Mouse (Mus musculus) limb, embryonic 10.5 days (tissue): ENCODE results near the gene Mr1. TPM values are rescaled to one million over a fixed set of nuclear protein-coding genes. Genes with fewer than 3 reads are reported as not detected.

ENCODE experiments used
- DNase-seq: peaks from one replicate; pipeline ENCODE4 v3.0.0-alpha.2; 2017; ENCODE audit warnings: low spot score
- H3K27ac ChIP-seq: fragments of 300-500 bp; sonication (generic); 2 replicates; pipeline ENCODE4 v1.5.1; 2016; ENCODE audit warnings: mild to moderate bottlenecking
- H3K27me3 ChIP-seq: fragments of 300-500 bp; sonication (generic); 2 replicates; pipeline ENCODE4 v1.6.1; 2016; ENCODE audit warnings: low read depth, mild to moderate bottlenecking; ENCODE audit not compliant: poor library complexity, severe bottlenecking
- H3K36me3 ChIP-seq: fragments of 300-500 bp; sonication (generic); 2 replicates; pipeline ENCODE4 v1.6.1; 2016; ENCODE audit warnings: mild to moderate bottlenecking, moderate library complexity
- H3K4me1 ChIP-seq: fragments of 300-500 bp; sonication (generic); 2 replicates; pipeline ENCODE4 v1.6.1; 2016
- H3K4me3 ChIP-seq: fragments of 300-500 bp; sonication (generic); 2 replicates; pipeline ENCODE4 v1.5.1; 2016; ENCODE audit warnings: mild to moderate bottlenecking, moderate library complexity
- H3K9me3 ChIP-seq: fragments of 300-500 bp; sonication (generic); replicated peaks from 2 replicates; pipeline ENCODE4 v1.6.1; 2016; ENCODE audit warnings: mild to moderate bottlenecking
- WGBS: fragments of 180-500 bp; shearing (Covaris S2); methylation state at CpG from one replicate; pipeline ENCODE4 v1.1.7; 2016; 5-methylcytosine and 5-hydroxymethylcytosine counted together
- polyA plus RNA-seq: library from polyadenylated mRNA; unstranded; fragments of >200 nt; fragmentation: Nextera tagmentation; extraction: Ambion mirVana; gene quantifications from 2 replicates; pipeline ENCODE4 v1.2.1, GENCODE M21; 2016

Gene Mr1
- polyA plus RNA-seq, 1 experiment from 2014 or later: 1.5 TPM

DNA sequence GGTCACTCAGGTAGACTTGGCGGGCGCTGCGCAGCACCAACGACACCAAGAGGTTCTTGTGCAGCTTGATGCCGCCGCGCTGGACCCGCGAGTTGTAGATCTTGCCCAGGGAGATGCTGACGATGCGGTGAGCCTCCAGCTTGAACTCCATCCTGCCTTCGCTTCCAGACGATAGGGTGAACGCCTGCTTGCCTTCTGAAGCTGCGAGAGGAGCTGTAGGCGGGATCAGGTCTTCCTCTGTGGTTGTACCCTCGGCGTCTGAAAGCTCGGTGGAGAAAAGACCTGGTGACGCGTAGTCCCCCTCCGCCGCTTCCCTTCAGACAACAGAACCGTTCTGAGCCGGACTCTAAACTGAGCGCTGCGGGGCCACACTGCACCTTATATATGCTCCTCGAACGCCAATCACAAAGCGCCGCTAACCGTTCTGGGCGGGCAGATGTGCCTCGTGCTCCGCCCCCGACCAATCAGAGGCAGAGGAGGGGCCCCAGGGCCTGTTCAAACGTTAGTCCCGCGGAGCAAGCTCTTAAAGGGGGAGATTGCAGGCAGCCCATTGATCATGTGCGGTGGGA lies 47.2 kb downstream of the Mr1 start, which contains the start of gene Ier5:
Gene Ier5 (minus strand): TSS at position 357 of the 569 bp plus-strand sequence.
- H3K27ac ChIP-seq: peak within 1 kb of the TSS; percentile 96
- WGBS: under 1% methylated on average over 40 of the region's 40 CpGs
- H3K4me3 ChIP-seq: peak within 1 kb of the TSS; percentile 100
- peaks cover 11% of the 10 kb centered on the region for H3K36me3 ChIP-seq
- DNase-seq: peak; percentile 97
- H3K9me3 ChIP-seq: no peaks in the 10 kb centered on the region
- H3K27me3 ChIP-seq: no peaks in the 10 kb centered on the region
- H3K4me1 ChIP-seq: peaks cover 17% of the 10 kb centered on the region

DNA sequence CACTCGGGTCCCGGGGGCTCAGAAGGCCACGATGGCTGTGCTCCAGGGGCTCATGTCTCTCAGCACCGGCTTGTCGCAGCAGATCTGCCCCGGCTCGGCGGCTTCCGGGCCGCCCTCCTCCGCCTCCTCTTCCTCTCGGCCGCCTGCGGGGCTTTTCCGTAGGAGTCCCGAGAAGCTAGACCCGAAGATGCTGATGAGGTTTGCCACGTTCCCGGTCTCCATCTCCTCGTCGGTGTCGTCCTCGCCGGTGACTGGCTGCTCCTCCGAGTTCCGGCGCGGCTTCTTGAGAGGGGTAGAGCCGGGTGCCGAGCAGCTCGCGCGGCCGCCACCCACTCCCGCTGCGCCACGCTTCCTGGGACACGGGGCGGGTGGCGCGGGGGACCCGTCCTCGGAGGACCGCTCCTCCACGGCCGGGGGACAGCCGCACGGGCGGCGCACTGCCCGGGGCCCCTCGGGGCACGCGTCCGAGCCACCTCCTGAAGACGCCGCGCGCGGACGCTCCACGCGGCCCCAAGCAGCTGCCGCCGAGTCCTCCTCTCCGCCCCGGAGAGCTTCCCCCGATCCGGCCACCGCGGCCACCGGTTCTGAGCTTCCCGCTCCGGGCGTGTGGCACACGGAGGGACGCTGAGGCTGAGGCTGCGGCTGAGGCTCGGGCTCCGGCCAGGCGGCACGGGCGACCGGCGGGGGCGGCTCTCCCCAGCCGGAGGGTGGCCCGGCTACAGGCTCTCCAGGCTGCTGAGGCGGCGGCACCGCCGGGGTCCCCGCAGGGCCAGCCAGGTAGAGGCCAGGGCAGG lies 47.9 kb downstream of the Mr1 start:
- H3K27me3 ChIP-seq: no peaks in the 10 kb centered on the region
- peak overlapping the region; percentile 96 for H3K27ac ChIP-seq
- H3K36me3 ChIP-seq: peaks cover 11% of the 10 kb centered on the region
- WGBS: under 1% methylated on average over 92 of the region's 93 CpGs
- H3K4me3 ChIP-seq: peak overlapping the region; percentile 100
- H3K4me1 ChIP-seq: peaks cover 24% of the 10 kb centered on the region
- peak; percentile 70 for DNase-seq
- H3K9me3 ChIP-seq: no peaks in the 10 kb centered on the region

DNA sequence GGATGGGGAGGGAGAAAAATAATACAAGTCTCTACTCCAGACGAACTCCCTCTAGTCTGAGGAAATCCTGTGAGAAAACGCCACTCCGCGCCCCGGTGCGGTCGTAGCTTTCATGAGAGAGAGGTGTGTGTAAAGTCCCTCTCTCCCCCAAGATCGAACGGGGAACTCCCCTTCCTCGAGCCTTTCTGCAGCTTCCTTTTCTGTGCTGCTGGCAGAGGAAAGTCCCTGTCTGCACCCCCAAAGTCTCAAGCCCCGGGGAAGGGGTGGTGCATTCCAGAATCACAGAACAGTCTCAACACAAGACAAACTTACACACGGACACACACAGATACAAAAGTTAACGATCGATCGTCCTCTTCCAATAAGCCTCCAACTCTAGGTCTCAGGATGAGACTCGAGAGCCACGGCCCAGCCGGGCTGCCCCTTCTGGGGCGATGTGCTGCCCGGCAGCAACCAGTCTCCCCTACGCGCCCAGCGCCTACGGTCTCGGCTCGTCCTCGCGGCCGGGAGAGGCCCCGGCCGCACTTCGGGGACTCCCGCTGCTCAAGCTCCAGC lies 48.6 kb downstream of the Mr1 start:
- peak; percentile 60 for DNase-seq
- under 1% methylated on average over 33 of the region's 33 CpGs for WGBS

DNA sequence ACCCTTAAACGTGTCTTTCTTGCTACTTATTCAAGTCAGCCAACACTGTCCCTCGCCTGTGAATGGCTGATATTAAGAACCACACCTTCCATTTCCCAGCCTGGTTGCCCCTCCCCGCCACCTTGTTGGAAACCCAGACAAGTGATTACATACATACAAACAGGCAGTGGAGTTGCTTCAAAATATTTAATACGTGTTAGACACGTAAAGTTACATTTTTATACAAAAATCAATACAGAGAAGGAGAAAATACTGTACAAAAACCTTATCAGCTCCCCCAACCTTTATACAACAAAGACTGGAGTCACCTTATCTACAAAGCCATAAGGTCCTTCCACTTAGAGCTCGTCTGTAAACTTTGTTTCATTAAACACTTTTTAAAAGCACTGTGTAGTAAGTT lies 49.3 kb downstream of the Mr1 start:
- no peak for DNase-seq
- H3K27ac ChIP-seq: peak overlapping the region; percentile 96; the same call in 1 of the 2 replicates
- H3K4me1 ChIP-seq: peaks cover 37% of the 10 kb centered on the region
- H3K4me3 ChIP-seq: peak overlapping the region; percentile 100
- H3K36me3 ChIP-seq: peaks cover 11% of the 10 kb centered on the region
- H3K27me3 ChIP-seq: no peaks in the 10 kb centered on the region
- no peaks in the 10 kb centered on the region for H3K9me3 ChIP-seq
- 42% methylated on average over 6 of the region's 6 CpGs for WGBS

More for the DNA sequence above, 48.6 kb downstream of the Mr1 start:
- Histone ChIP-seq H3K4me1 (peaks cover 31% of the 10 kb centered on the region), H3K36me3 (peaks cover 11% of the 10 kb centered on the region), H3K9me3 (no peaks in the 10 kb centered on the region), H3K4me3 (peak overlapping the region; percentile 100), H3K27me3 (no peaks in the 10 kb centered on the region), H3K27ac (peak overlapping the region; percentile 96)

DNA sequence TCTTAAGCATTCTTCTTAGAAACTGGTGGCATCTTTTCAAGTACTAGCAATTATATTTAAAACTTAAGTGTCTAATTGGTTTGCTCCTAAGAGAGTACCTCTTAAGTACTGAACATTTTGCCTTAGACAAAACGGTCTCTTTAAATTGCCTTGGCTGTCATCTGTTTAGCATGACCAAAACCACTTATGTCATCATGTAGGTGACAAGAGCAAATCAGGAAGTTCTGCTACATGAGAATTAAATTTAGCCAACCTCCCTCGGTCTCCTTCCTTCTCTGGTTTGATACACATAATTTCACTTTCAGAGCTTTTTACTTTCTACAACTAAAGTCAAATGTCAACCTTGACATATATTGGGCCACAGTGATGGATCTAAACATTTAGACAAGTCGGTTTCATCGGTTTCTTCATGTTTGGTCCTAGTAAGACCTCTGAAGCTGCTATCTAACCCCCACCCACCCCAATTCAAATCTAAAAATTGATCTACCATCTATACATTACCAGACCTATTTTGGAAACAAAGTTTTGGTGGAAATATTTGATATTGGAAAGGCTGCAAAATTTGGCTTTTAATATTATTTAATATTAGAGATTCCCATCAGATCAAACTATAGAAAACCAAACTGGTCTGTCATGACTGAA lies 49.9 kb downstream of the Mr1 start:
- no peak for DNase-seq
- peaks cover 44% of the 10 kb centered on the region for H3K4me1 ChIP-seq
- 82% methylated on average over 4 of the region's 4 CpGs for WGBS
- no peaks in the 10 kb centered on the region for H3K9me3 ChIP-seq
- no peak overlapping the region for H3K27ac ChIP-seq
- peaks cover 11% of the 10 kb centered on the region for H3K36me3 ChIP-seq
- peak overlapping the region; percentile 100 for H3K4me3 ChIP-seq
- H3K27me3 ChIP-seq: no peaks in the 10 kb centered on the region

DNA sequence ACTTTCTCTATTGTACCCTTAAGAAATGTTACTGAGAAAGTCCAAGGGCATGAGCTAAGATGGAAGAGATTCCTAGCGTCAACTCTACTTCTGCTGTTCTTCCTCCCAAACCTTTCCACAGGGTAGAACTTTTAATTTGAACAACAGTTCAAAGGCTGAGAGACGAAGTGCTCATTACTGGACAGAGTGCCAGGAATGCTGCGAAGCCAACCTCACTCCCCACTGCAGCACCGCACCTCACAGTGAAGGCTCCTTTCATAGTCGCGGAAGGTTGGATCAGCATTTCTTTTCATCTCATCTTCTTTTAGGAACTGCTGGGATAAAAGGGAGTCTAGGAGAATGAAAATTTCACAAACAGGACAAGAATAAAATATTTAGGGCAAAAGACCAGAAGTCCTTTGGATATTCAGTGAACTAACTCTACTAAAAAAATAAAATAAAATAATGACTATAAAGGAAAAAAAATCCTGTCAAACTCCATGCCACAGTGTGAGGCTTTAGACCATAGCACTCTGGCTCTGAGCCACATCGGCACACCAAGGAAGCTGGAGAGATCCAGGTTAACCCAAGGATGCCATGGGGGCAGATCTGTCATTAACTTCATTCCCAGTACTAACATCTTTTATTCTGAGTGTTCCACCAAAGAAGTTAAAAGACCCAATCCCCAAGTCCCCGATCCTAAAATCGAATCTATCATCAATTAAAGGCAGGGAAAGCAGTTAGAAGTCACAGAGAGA lies 52.5 kb downstream of the Mr1 start:
- H3K4me1 ChIP-seq: peaks cover 51% of the 10 kb centered on the region
- H3K9me3 ChIP-seq: no peaks in the 10 kb centered on the region
- DNase-seq: no peak
- H3K27ac ChIP-seq: 0 out of 2 replicates have a peak overlapping the region, but pooled peaks have one; percentile 84
- H3K27me3 ChIP-seq: no peaks in the 10 kb centered on the region
- H3K4me3 ChIP-seq: no peak overlapping the region
- WGBS: 59% methylated on average over 9 of the region's 9 CpGs
- H3K36me3 ChIP-seq: peaks cover 11% of the 10 kb centered on the region

DNA sequence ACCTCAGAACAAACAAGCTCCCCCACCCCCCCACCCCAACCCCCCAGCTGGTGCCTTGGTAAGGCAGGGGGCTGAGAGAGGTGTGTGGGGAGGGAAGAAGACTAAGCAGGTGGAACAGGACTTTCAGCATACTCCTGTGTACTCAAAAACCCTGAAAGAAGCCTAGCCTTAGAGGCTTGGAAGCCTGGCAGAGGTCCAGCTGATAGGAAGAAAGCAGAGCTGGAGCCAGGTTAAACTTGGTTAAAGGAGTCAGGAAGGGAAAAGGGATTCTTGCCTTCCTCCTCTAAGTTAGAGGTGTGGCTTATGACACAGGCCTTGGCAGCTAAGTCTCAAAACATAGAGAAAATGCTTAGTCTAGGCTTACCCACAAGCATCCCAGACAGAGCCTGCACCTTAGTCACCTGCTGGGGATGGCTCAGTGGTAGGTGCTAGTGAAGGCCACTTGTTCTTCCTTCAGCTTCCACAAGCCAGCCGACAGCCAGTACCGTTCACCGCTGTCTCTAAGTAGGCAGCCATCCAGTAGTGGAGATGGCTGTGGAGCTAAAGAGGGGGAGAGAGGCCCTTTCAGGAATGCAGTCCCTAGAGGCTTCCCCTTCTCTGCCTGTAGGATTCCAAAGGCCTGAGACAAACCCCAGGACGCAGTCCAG lies 53.3 kb downstream of the Mr1 start:
- H3K4me1 ChIP-seq: peaks cover 56% of the 10 kb centered on the region
- peak overlapping the region; percentile 84 for H3K27ac ChIP-seq
- H3K4me3 ChIP-seq: no peak overlapping the region

DNA sequence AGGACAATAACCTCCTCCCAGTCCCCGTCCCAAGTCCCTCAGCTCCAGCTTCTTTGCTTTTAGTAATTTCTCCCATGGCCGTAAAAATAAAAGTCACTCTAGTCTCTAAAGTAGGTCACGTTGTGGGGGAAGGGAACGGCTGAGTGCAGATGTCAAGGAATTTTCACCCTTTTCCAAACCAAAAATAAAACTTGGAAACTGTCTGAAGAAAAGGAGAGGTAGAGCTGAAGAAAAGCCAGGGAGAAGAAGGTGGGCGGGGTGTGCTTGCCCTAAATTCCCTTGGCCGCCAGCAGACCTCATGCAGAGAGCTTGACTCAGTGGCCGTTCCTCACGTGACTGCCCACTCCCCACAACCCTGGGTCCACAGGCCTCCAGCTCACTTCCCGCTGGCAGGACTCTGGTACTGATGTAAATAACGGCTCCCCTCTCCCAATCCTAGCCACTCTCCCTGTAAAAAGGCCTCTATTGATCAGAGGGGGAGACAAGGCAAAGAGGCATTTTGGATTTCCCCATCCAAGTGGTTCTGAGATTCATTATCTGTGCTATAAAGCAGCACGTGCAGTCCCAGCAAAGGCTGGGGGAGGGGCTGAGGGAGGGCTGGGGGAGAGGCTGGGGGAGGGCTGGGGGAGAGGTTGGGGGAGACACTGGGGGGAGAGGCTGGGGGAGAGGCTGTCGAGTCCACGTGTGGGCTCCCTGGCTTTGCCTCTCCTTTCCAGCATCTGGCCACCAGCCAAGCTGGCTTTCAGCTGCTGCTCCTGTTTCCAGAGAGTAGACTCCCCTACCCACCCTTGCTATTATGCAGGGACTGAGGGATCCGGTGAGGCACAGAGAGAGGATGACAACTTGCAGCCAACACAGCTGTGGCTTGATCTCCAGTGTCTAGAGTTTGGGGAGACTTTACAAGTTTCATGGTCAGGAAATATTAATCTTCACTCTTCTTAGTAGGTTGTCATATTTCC lies 54.5 kb downstream of the Mr1 start:
- Histone ChIP-seq H3K4me1 (peaks cover 53% of the 10 kb centered on the region), H3K36me3 (peaks cover 11% of the 10 kb centered on the region), H3K4me3 (peak overlapping the region; percentile 16; the same call in 1 of the 2 replicates), H3K9me3 (no peaks in the 10 kb centered on the region), H3K27me3 (no peaks in the 10 kb centered on the region), H3K27ac (peak overlapping the region; percentile 84)
- peak; percentile 60 for DNase-seq
- WGBS: 24% methylated on average over 14 of the region's 14 CpGs

More for the DNA sequence above, 53.3 kb downstream of the Mr1 start:
- WGBS: 47% methylated on average over 4 of the region's 4 CpGs
- Histone ChIP-seq H3K9me3 (no peaks in the 10 kb centered on the region), H3K36me3 (peaks cover 11% of the 10 kb centered on the region), H3K27me3 (no peaks in the 10 kb centered on the region)
- DNase-seq: no peak

DNA sequence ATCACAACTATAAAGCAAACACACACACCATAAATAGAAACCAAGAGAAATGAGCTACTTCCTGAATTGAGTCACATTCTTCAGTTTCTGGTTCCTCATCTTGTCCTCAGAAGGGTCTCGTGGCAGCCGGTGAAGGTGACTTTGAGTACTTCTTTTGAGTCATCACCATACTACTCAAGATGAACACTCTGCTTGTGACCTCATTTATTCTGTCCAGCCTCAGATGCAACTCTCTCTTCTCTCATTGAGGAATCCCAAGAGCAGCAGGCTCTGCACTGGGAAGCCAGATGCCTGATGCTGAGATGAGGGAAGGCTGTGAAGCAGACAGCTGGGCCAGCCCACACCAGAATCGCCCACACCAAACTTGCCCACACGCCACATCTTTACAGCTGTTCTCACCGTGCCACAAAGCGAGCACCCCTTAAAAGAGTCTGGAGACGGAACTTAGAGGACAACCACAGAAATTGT lies 55.2 kb downstream of the Mr1 start:
- 79% methylated on average over 7 of the region's 7 CpGs for WGBS
- peaks cover 59% of the 10 kb centered on the region for H3K4me1 ChIP-seq
- peak overlapping the region; percentile 84 for H3K27ac ChIP-seq

DNA sequence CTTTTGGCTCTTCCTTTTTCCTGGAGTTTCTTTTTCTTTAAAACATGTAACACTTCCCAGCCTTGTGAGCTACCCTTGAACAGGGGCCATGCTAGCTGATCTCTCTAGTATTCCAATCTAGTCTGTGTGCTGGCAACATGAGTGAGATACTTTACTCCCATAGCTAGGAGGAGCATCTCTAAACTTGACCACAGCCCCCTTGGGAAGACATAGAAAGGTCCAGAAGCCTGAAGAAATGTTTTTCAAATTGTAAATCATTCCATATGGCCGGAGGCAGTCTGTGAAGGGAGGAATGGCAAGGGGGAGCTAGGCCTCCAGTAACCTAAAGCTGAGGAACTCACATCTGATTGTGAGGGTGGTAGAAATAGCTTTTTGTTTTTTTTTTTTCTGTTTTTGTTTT lies 55.9 kb downstream of the Mr1 start:
- Histone ChIP-seq H3K4me3 (no peak overlapping the region), H3K36me3 (peaks cover 10% of the 10 kb centered on the region), H3K9me3 (no peaks in the 10 kb centered on the region), H3K4me1 (peaks cover 66% of the 10 kb centered on the region), H3K27me3 (no peaks in the 10 kb centered on the region), H3K27ac (peak overlapping the region; percentile 28; the same call in 1 of the 2 replicates)
- no peak for DNase-seq
- 73% methylated on average over 1 of the region's 1 CpGs for WGBS

More for the DNA sequence above, 55.2 kb downstream of the Mr1 start:
- DNase-seq: no peak
- no peaks in the 10 kb centered on the region for H3K9me3 ChIP-seq
- H3K27me3 ChIP-seq: no peaks in the 10 kb centered on the region
- no peak overlapping the region for H3K4me3 ChIP-seq
- H3K36me3 ChIP-seq: peaks cover 11% of the 10 kb centered on the region

DNA sequence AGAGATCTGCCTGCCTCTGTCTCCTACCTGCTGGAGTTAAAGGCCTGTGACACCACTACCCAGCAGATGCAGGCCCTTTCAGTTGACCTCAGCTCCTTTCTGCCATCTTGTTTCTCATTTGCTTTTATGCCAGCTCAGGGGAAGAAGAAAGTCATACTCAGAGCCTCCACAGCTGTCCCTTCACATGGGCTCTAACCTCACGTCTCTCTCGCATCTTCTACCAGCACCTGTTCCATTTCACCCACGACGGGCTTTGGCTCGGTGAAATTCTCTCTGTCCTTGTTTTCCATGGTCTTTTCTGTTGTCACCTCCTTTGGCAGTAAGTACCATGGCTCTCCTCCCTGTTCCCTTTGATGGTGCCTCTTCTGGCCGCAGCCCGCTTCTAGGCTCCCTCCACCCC lies 56.3 kb downstream of the Mr1 start:
- Histone ChIP-seq H3K36me3 (peaks cover 6% of the 10 kb centered on the region), H3K4me3 (no peak overlapping the region), H3K9me3 (no peaks in the 10 kb centered on the region), H3K27me3 (no peaks in the 10 kb centered on the region), H3K27ac (peak overlapping the region; percentile 28; the same call in 1 of the 2 replicates), H3K4me1 (peaks cover 70% of the 10 kb centered on the region)
- 90% methylated on average over 7 of the region's 7 CpGs for WGBS
- DNase-seq: no peak
